Mouse (Mus musculus) stomach, embryonic 14.5 days (tissue): Measurements from ENCODE around the gene Spdye4b. TPM values are rescaled to one million over a fixed set of nuclear protein-coding genes. Genes with fewer than 3 reads are reported as not detected.
A peak's percentile ranks its signal among the peaks of the same experiment; 100 is the strongest.

Source experiments
- ATAC-seq: fragments of 200-750 bp; cut with Nextera tagmentation; 2 replicates; pipeline ENCODE4 v1.8.0; 2017; ENCODE audit warnings: low read depth, moderate TSS enrichment; ENCODE audit not compliant: insufficient number of reproducible peaks, insufficient read depth, low FRiP score
- H3K27ac ChIP-seq: fragments of 300-500 bp; sonication (generic); 2 replicates; pipeline ENCODE4 v1.5.1; 2014; ENCODE audit warnings: mild to moderate bottlenecking, low read length, moderate library complexity, mixed read lengths
- H3K27me3 ChIP-seq: fragments of 300-500 bp; sonication (generic); 2 replicates; pipeline ENCODE4 v1.6.1; 2014; ENCODE audit warnings: low read length, control low read depth, mixed read lengths; ENCODE audit not compliant: control insufficient read depth, insufficient read depth
- H3K36me3 ChIP-seq: fragments of 300-500 bp; sonication (generic); 2 replicates; pipeline ENCODE4 v1.6.1; 2014; ENCODE audit warnings: mild to moderate bottlenecking, control low read depth, low read length, moderate library complexity, mixed read lengths; ENCODE audit not compliant: control insufficient read depth, insufficient read depth
- H3K4me1 ChIP-seq: fragments of 300-500 bp; sonication (generic); 2 replicates; pipeline ENCODE4 v1.6.1; 2014; ENCODE audit warnings: low read length, control low read depth, mixed read lengths; ENCODE audit not compliant: control insufficient read depth, insufficient read depth
- H3K4me2 ChIP-seq: fragments of 300-500 bp; sonication (generic); replicated peaks from 2 replicates; pipeline ENCODE4 v1.6.1; 2014; ENCODE audit warnings: low read depth, low read length, control low read depth
- H3K4me3 ChIP-seq: fragments of 300-500 bp; sonication (generic); 2 replicates; pipeline ENCODE4 v1.5.1; 2014; ENCODE audit warnings: low read depth, low read length, control low read depth
- H3K9ac ChIP-seq: fragments of 300-500 bp; sonication (generic); replicated peaks from 2 replicates; pipeline ENCODE4 v1.6.1; 2014; ENCODE audit warnings: low read depth, mild to moderate bottlenecking, control low read depth, low read length, moderate library complexity, mixed read lengths
- H3K9me3 ChIP-seq: fragments of 300-500 bp; sonication (generic); 2 replicates; pipeline ENCODE4 v1.6.1; 2016; ENCODE audit warnings: low read depth, low read length, control low read depth; ENCODE audit not compliant: control insufficient read depth
- WGBS: fragments of 180-500 bp; shearing (Covaris S2); extraction: QIAGEN DNeasy Blood & Tissue Kit; methylation state at CpG from one replicate; pipeline ENCODE4 v1.1.7; 2014; 5-methylcytosine and 5-hydroxymethylcytosine counted together
- polyA plus RNA-seq: library from polyadenylated mRNA; unstranded; fragments of >200 nt; fragmentation: Nextera tagmentation; extraction: Ambion mirVana; gene quantifications from 2 replicates; pipeline ENCODE4 v1.2.1, GENCODE M21; 2014

Spdye4b gene
- polyA plus RNA-seq, 1 experiment from 2014 or later = not detected

- under 1% methylated on average over 57 of the region's 58 CpGs for WGBS
These were observed 54.3 kb downstream of the Spdye4b start, which contains the start of gene Zfp12 for GRCm38 (mm10) chr5:143235028-143235693. TSS of gene Zfp12 (plus strand) at chr5:143235163.

DNA sequence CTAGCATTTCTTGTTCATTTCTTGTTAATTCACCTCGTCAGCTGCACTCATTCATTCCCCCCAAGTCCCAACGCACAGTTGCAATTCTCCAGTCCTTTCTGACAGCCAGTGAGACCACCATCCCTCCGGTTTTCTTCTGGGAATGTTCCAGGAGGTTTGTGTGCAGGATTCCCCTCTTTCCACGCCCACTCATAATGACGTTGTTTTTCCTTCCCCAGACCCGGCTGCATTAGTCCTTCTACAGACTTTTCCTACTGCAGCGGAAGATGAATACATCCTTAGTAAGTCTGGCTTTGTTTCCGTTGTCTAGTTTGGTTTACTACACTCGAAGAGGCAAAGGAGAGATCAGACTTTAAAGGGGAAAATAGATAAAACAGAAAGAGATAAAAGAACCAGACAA is 55.2 kb downstream of the Spdye4b start:
- Histone ChIP-seq H3K9ac (peak overlapping the region; percentile 83), H3K4me3 (peak overlapping the region; percentile 56)
- WGBS = 46% methylated on average over 9 of the region's 9 CpGs

More at GRCm38 (mm10) chr5:143235028-143235693, 54.3 kb downstream of the Spdye4b start, which contains the start of gene Zfp12:
- Histone ChIP-seq H3K4me1 (peaks cover 8% of the 10 kb centered on the region; the same call in 1 of the 2 replicates), H3K27me3 (no peaks in the 10 kb centered on the region), H3K36me3 (peaks cover 10% of the 10 kb centered on the region), H3K27ac (peak within 1 kb of the TSS; percentile 95), H3K4me3 (peak within 1 kb of the TSS; percentile 56), H3K9ac (peak within 1 kb of the TSS; percentile 83), H3K9me3 (no peaks in the 10 kb centered on the region), H3K4me2 (peak within 1 kb of the TSS; percentile 71)
- ATAC-seq = peak; percentile 96

DNA sequence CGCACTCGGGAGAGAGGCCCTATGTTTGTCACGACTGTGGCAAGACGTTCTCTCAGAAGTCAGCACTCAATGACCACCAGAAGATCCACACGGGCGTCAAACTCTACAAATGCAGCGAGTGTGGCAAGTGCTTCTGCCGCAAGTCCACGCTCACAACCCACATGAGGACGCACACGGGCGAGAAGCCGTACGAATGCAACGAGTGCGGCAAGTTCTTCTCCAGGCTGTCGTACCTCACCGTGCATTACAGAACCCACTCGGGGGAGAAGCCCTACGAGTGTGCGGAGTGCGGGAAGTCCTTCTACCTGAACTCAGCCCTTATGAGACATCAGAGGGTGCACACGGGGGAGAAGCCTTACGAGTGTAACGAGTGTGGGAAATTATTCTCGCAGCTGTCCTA is 64.1 kb downstream of the Spdye4b start:
- Histone ChIP-seq H3K9ac (no peak overlapping the region), H3K9me3 (no peaks in the 10 kb centered on the region), H3K4me1 (no peaks in the 10 kb centered on the region), H3K27me3 (no peaks in the 10 kb centered on the region), H3K4me3 (no peak overlapping the region), H3K4me2 (no peak overlapping the region), H3K27ac (no peak overlapping the region), H3K36me3 (peaks cover 77% of the 10 kb centered on the region)
- WGBS = 94% methylated on average over 26 of the region's 26 CpGs
- no peak for ATAC-seq

More for the DNA sequence above, 55.2 kb downstream of the Spdye4b start:
- H3K36me3 ChIP-seq = peaks cover 19% of the 10 kb centered on the region
- peak overlapping the region; percentile 71 for H3K4me2 ChIP-seq
- peaks cover 8% of the 10 kb centered on the region; the same call in 1 of the 2 replicates for H3K4me1 ChIP-seq
- no peak for ATAC-seq
- no peak overlapping the region for H3K27ac ChIP-seq
- no peaks in the 10 kb centered on the region for H3K27me3 ChIP-seq
- no peaks in the 10 kb centered on the region for H3K9me3 ChIP-seq

GRCm38 (mm10) chr5:143252039-143252438 is 71.2 kb downstream of the Spdye4b start:
- 62% methylated on average over 6 of the region's 6 CpGs for WGBS
- peaks cover 20% of the 10 kb centered on the region; the same call in 1 of the 2 replicates for H3K36me3 ChIP-seq

GRCm38 (mm10) chr5:143252791-143253185 is 72.0 kb downstream of the Spdye4b start:
- Histone ChIP-seq H3K27me3 (peaks cover 56% of the 10 kb centered on the region), H3K4me1 (0 out of 2 replicates have a peak, but pooled peaks cover 8% of the 10 kb centered on the region), H3K4me3 (peak overlapping the region; percentile 30; the same call in 1 of the 2 replicates), H3K27ac (no peak overlapping the region), H3K36me3 (peaks cover 15% of the 10 kb centered on the region; the same call in 1 of the 2 replicates), H3K9ac (no peak overlapping the region), H3K4me2 (no peak overlapping the region), H3K9me3 (no peaks in the 10 kb centered on the region)
- ATAC-seq = no peak
- 44% methylated on average over 18 of the region's 18 CpGs for WGBS

More at GRCm38 (mm10) chr5:143252039-143252438, 71.2 kb downstream of the Spdye4b start:
- H3K9me3 ChIP-seq = no peaks in the 10 kb centered on the region
- H3K9ac ChIP-seq = no peak overlapping the region
- ATAC-seq = no peak
- no peak overlapping the region for H3K27ac ChIP-seq
- H3K4me3 ChIP-seq = no peak overlapping the region
- no peak overlapping the region for H3K4me2 ChIP-seq
- 0 out of 2 replicates have a peak, but pooled peaks cover 8% of the 10 kb centered on the region for H3K4me1 ChIP-seq
- H3K27me3 ChIP-seq = peaks cover 50% of the 10 kb centered on the region

GRCm38 (mm10) chr5:143253186-143253880 is 72.5 kb downstream of the Spdye4b start:
- WGBS = 5% methylated on average over 103 of the region's 103 CpGs

GRCm38 (mm10) chr5:143253881-143254486 is 73.2 kb downstream of the Spdye4b start:
- peaks cover 56% of the 10 kb centered on the region for H3K27me3 ChIP-seq
- ATAC-seq = peak; percentile 39; the same call in 1 of the 2 replicates
- H3K36me3 ChIP-seq = peaks cover 4% of the 10 kb centered on the region; the same call in 1 of the 2 replicates
- peak overlapping the region; percentile 30 for H3K4me3 ChIP-seq
- no peaks in the 10 kb centered on the region for H3K9me3 ChIP-seq
- 0 out of 2 replicates have a peak, but pooled peaks cover 8% of the 10 kb centered on the region for H3K4me1 ChIP-seq
- WGBS = 8% methylated on average over 81 of the region's 81 CpGs
- H3K27ac ChIP-seq = no peak overlapping the region
- peak overlapping the region; percentile 72 for H3K4me2 ChIP-seq
- H3K9ac ChIP-seq = 0 out of 2 replicates have a peak overlapping the region, but pooled peaks have one; percentile 10

More at GRCm38 (mm10) chr5:143253186-143253880, 72.5 kb downstream of the Spdye4b start:
- Histone ChIP-seq H3K4me3 (peak overlapping the region; percentile 30), H3K9me3 (no peaks in the 10 kb centered on the region), H3K4me2 (peak overlapping the region; percentile 72), H3K36me3 (peaks cover 10% of the 10 kb centered on the region; the same call in 1 of the 2 replicates), H3K27ac (no peak overlapping the region), H3K27me3 (peaks cover 56% of the 10 kb centered on the region), H3K4me1 (0 out of 2 replicates have a peak, but pooled peaks cover 8% of the 10 kb centered on the region), H3K9ac (0 out of 2 replicates have a peak overlapping the region, but pooled peaks have one; percentile 10)
- peak; percentile 16; the same call in 1 of the 2 replicates for ATAC-seq
